Mouse (Mus musculus) megakaryocyte, embryonic 14.5 days (primary cell): ENCODE results near the gene Daglb.

Experiments
- FLI1 ChIP-seq: IDR thresholded peaks from 2 replicates; pipeline ENCODE4 v1.6.1; 2012; ENCODE audit warnings: low read length, inconsistent platforms, mixed read lengths
- GATA1 ChIP-seq: IDR thresholded peaks from 3 replicates; pipeline ENCODE4 v1.6.1; 2012; ENCODE audit warnings: mixed read lengths, low read length, inconsistent platforms, borderline replicate concordance

- no peak for TF ChIP-seq GATA1
- TF ChIP-seq FLI1 = no peak
Measured at GRCm38 (mm10) chr5:143470421-143471164, 6.2 kb downstream of the Daglb start.
